Mouse (Mus musculus): Measurements from ENCODE around the gene Trem2. TPM values are rescaled to one million over a fixed set of nuclear protein-coding genes. Genes with fewer than 3 reads are reported as not detected.
"Not testable (repeated sequence)": the region's sequence is repeated elsewhere in the genome, so short reads cannot be mapped to it uniquely, and the experiment has no call there.

The Trem2 gene
- polyA plus RNA-seq (2012; ENCODE audit: insufficient read depth, insufficient read length, low replicate concordance, missing spikeins), result not detected in 2 replicates

- no peak within 1 kb of the TSS for H3K27ac ChIP-seq (ENCODE audit: insufficient read depth, low read depth, low read length)
- TF ChIP-seq POLR2A (IDR thresholded peaks at IDR 0.05; ENCODE audit: insufficient read depth, low read depth, low read length) (no peak), CTCF (IDR thresholded peaks at IDR 0.05; ENCODE audit: insufficient read depth, low read depth, low read length) (no peak)
- WGBS, result 89% methylated on average over 5 of the region's 5 CpGs
Observed at GRCm38 (mm10) chr17:48346231-48346630, at the start of gene Trem2. Gene Trem2, plus strand, starts transcription at chr17:48346401.

GRCm38 (mm10) chr17:48299203-48299602 lies 47.0 kb upstream of the Trem2 start, which contains the start of gene Treml2:
Gene Treml2, plus strand, starts transcription at chr17:48299498.
- H3K4me3 ChIP-seq (ENCODE audit: insufficient read depth, low read depth, low read length), result no peak within 1 kb of the TSS; the same call in 1 of the 2 replicates
- no peaks in the 10 kb centered on the region for H3K4me1 ChIP-seq (ENCODE audit: control insufficient read depth, insufficient read depth, low read length)
- no peak within 1 kb of the TSS for H3K27ac ChIP-seq (ENCODE audit: insufficient read depth, low read depth, low read length)
- TF ChIP-seq CTCF (IDR thresholded peaks at IDR 0.05; ENCODE audit: insufficient read depth, low read depth, low read length) (no peak), POLR2A (IDR thresholded peaks at IDR 0.05; ENCODE audit: insufficient read depth, low read depth, low read length) (no peak)
- WGBS, result 44% methylated on average over 3 of the region's 4 CpGs

More at GRCm38 (mm10) chr17:48346231-48346630, at the start of gene Trem2:
- Histone ChIP-seq H3K4me3 (ENCODE audit: insufficient read depth, low read depth, low read length) (no peak within 1 kb of the TSS), H3K4me1 (ENCODE audit: control insufficient read depth, insufficient read depth, low read length) (no peaks in the 10 kb centered on the region)

DNA sequence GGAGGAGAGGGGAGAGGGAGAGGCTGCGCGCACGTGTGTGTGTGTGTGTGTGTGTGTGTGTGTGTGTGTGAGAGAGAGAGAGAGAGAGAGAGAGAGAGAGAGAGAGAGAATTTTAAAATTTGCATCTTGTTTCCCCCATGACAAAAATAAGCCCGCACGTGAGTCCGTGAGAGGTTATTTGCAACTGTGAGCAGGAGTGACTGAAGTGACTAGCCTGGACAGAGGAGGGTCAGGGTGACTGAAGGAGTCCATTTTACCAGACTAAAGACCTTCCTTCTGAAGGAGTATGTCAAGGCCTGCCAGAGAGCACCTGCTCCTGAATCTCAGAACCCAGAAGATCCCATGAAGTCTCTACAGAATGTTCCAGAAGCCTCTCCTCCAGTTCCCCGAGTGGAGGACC lies 46.4 kb upstream of the Trem2 start:
- TF ChIP-seq POLR2A (IDR thresholded peaks at IDR 0.05; ENCODE audit: insufficient read depth, low read depth, low read length) (no peak), CTCF (IDR thresholded peaks at IDR 0.05; ENCODE audit: insufficient read depth, low read depth, low read length) (no peak)
- WGBS, result 67% methylated on average over 7 of the region's 7 CpGs
- H3K4me1 ChIP-seq (ENCODE audit: control insufficient read depth, insufficient read depth, low read length), result no peaks in the 10 kb centered on the region
- no peak overlapping the region for H3K27ac ChIP-seq (ENCODE audit: insufficient read depth, low read depth, low read length)
- H3K4me3 ChIP-seq (ENCODE audit: insufficient read depth, low read depth, low read length), result no peak overlapping the region

DNA sequence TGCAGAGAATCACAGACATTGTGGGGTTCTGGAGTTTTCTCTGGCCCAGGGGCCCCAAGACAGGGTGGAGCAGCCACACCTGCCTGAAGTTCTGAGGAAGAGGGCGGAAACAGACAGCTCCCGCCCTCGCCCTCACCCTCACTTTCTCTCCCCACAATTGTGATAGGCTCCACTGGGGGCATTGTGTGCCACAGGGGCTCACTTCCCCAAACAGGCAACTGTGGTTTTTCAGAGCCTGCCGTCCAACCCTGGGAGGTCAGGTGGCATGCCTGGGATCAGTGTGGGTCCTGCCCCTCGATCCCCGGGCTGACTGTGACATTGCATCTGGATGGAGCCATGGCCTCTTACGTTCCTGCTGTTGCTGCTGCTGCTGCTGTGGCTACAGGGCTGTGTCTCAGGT lies 46.0 kb upstream of the Trem2 start:
- 76% methylated on average over 7 of the region's 7 CpGs for WGBS

GRCm38 (mm10) chr17:48300861-48301260 lies 45.3 kb upstream of the Trem2 start:
- no peak overlapping the region for H3K27ac ChIP-seq (ENCODE audit: insufficient read depth, low read depth, low read length)
- no peaks in the 10 kb centered on the region for H3K4me1 ChIP-seq (ENCODE audit: control insufficient read depth, insufficient read depth, low read length)
- no peak overlapping the region for H3K4me3 ChIP-seq (ENCODE audit: insufficient read depth, low read depth, low read length)
- 84% methylated on average over 9 of the region's 9 CpGs for WGBS
- TF ChIP-seq POLR2A (IDR thresholded peaks at IDR 0.05; ENCODE audit: insufficient read depth, low read depth, low read length) (no peak), CTCF (IDR thresholded peaks at IDR 0.05; ENCODE audit: insufficient read depth, low read depth, low read length) (no peak)

More for the DNA sequence above, 46.0 kb upstream of the Trem2 start:
- TF ChIP-seq CTCF (IDR thresholded peaks at IDR 0.05; ENCODE audit: insufficient read depth, low read depth, low read length) (no peak), POLR2A (IDR thresholded peaks at IDR 0.05; ENCODE audit: insufficient read depth, low read depth, low read length) (no peak)
- Histone ChIP-seq H3K4me3 (ENCODE audit: insufficient read depth, low read depth, low read length) (no peak overlapping the region; the same call in 1 of the 2 replicates), H3K4me1 (ENCODE audit: control insufficient read depth, insufficient read depth, low read length) (no peaks in the 10 kb centered on the region), H3K27ac (ENCODE audit: insufficient read depth, low read depth, low read length) (no peak overlapping the region)

DNA sequence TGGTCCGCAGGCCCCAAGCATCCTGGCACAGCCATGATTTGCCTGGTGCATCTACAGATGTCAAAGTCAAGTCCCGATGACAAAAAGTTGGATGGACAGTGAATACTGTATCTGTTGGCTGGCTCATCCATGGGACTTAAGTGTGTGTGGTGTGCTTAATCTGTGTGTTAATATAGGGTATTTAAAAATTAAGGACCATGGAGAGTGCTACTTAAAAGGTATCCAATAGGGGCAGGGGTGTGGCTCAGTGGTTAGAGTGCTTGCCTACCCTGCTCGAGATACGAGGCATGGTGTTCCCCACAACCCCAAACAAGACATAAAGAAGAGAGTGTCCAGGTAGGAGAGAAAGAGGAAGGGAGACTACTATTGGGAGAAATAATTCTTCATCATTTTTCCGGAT lies 44.4 kb upstream of the Trem2 start:
- 95% methylated on average over 5 of the region's 5 CpGs for WGBS

DNA sequence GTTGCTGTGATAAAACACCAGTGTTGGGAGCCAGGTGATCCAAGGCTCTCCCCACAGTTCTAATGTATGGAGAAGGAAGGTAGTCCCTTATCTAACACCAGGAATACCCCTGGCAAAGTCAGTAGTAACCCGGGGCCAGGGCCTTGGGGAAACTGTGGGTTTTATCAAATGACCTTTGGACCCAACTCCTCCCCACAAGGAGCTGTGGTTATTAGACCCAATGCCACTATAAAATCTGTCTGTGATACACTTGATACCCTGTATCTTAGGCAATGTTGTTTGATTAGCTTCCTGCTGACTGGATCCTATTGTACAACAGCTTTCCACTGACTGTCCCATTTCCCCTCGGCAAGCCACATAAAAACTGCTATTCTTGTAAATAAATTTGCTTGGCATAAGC lies 34.1 kb upstream of the Trem2 start:
- H3K4me3 ChIP-seq (ENCODE audit: insufficient read depth, low read depth, low read length), result no peak overlapping the region
- TF ChIP-seq POLR2A (IDR thresholded peaks at IDR 0.05; ENCODE audit: insufficient read depth, low read depth, low read length) (no peak), CTCF (IDR thresholded peaks at IDR 0.05; ENCODE audit: insufficient read depth, low read depth, low read length) (no peak)
- 70% methylated on average over 2 of the region's 2 CpGs for WGBS
- H3K4me1 ChIP-seq (ENCODE audit: control insufficient read depth, insufficient read depth, low read length), result no peaks in the 10 kb centered on the region
- no peak overlapping the region for H3K27ac ChIP-seq (ENCODE audit: insufficient read depth, low read depth, low read length)

More for the DNA sequence above, 44.4 kb upstream of the Trem2 start:
- TF ChIP-seq CTCF (IDR thresholded peaks at IDR 0.05; ENCODE audit: insufficient read depth, low read depth, low read length) (no peak), POLR2A (IDR thresholded peaks at IDR 0.05; ENCODE audit: insufficient read depth, low read depth, low read length) (no peak)
- Histone ChIP-seq H3K27ac (ENCODE audit: insufficient read depth, low read depth, low read length) (no peak overlapping the region), H3K4me1 (ENCODE audit: control insufficient read depth, insufficient read depth, low read length) (no peaks in the 10 kb centered on the region), H3K4me3 (ENCODE audit: insufficient read depth, low read depth, low read length) (no peak overlapping the region)

DNA sequence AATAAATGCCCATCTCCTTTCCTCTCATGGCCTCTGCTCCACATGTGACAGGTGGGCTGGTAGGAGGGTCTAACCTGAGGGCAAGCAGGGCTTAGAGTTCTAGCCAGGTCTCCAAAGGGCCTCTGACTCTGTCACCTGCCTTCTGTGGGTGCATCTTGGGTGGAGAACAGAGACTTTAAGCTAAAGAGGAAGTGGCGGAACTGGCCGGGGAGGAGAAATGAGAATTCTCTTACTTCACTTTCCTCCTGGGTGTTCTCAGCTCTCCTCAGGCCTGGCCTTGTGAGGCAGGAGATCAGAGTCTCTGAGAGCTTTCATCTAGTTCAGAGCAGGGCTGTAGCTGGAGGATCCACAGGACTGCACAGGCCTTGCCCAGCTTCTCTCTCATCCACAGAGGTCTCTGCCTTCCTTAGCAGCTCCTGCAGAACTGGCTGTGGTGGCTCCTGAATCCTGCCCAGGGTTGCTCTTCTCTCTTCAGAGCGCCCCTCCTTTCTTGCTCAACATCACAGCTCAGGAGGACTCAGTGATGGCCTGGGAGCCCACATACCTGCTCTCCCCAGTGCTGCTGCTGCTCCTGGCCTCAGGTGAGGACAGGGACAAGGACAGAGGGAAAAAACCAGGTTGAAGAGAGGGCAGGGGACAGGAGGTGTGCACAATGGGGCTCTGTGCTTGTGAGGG lies 30.2 kb upstream of the Trem2 start, which contains the start of gene B430306N03Rik:
TSS of gene B430306N03Rik (plus strand) at position 237 of the 675 bp plus-strand sequence.
- not testable (repeated sequence) for H3K4me1 ChIP-seq (ENCODE audit: control insufficient read depth, insufficient read depth, low read length); H3K27ac ChIP-seq (ENCODE audit: insufficient read depth, low read depth, low read length); H3K4me3 ChIP-seq (ENCODE audit: insufficient read depth, low read depth, low read length)
- WGBS, result 90% methylated on average over 3 of the region's 3 CpGs

- Histone ChIP-seq H3K4me1 (ENCODE audit: control insufficient read depth, insufficient read depth, low read length) (no peaks in the 10 kb centered on the region), H3K27ac (ENCODE audit: insufficient read depth, low read depth, low read length) (no peak overlapping the region), H3K4me3 (ENCODE audit: insufficient read depth, low read depth, low read length) (no peak overlapping the region)
- TF ChIP-seq CTCF (IDR thresholded peaks at IDR 0.05; ENCODE audit: insufficient read depth, low read depth, low read length), result no peak
- no peak for TF ChIP-seq POLR2A (IDR thresholded peaks at IDR 0.05; ENCODE audit: insufficient read depth, low read depth, low read length)
- WGBS, result 88% methylated on average over 1 of the region's 1 CpGs
Observed at GRCm38 (mm10) chr17:48318686-48319085, 27.5 kb upstream of the Trem2 start.

All from olfactory bulb, adult 2 months (tissue).